Mouse (Mus musculus): ENCODE measurements at regions not wholly inside any gene's neighbourhood (a gene's known extent, or its start where the extent isn't known, plus 50 kb on each side); places are given as distances from the start of the nearest gene placed in this dataset.
A peak's percentile ranks its signal among the peaks of the same experiment; 100 is the strongest.

DNA sequence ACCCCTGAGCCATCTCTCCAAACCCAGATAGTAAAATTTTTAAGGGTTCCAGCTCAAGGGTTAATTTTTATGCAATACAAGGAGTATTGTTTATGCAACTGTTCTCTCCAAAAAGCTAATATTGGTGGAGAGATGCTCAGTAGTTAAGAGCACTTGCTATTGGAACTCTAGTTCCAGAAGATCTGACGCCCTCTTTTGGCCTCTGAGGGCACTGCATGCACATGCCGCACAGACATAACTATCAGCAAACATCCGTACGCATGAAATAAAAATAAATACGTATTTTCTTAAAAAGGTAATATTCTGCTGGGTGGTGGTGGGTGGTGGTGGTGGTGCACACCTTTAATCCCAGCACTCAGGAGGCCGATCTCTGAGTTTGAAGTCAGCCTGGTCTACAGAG lies 112.1 kb upstream of the Tmpo start:
- 93% methylated on average over 6 of the region's 6 CpGs for WGBS

DNA sequence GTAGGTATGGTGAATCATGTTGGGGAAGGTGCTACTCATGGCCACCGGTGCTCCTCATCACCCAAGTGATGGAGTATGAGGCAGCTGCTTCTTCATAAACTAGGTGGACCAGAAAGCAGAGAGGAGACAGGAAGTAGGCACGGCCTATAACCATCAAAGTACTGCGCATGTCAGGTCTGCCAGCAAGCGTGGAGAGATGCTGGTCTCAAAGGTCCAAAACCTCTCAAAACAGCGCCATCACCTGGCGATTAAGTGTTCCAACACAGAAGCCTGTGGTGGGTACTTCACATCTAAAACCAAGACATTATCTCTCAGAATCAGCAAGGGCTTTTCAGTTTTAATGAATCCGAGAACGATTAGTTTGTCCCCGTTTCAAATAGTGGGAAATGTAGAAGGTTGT lies 103.1 kb upstream of the Tmpo start:
- no peaks in the 10 kb centered on the region for H3K9me3 ChIP-seq (ENCODE audit: control insufficient read depth, low read length)
- H3K36me3 ChIP-seq (replicated peaks; ENCODE audit: control insufficient read depth, insufficient read depth) = no peaks in the 10 kb centered on the region
- 92% methylated on average over 9 of the region's 9 CpGs for WGBS
- no peak overlapping the region for H3K9ac ChIP-seq
- H3K4me3 ChIP-seq (replicated peaks; ENCODE audit: low read length) = no peak overlapping the region
- no peak overlapping the region for H3K27ac ChIP-seq
- no peak overlapping the region for H3K4me2 ChIP-seq (replicated peaks)
- DNase-seq (ENCODE audit: low spot score) = no peak
- H3K27me3 ChIP-seq (ENCODE audit: control insufficient read depth, insufficient read depth, low read length) = no peaks in the 10 kb centered on the region
- no peaks in the 10 kb centered on the region for H3K4me1 ChIP-seq (replicated peaks; ENCODE audit: control insufficient read depth, insufficient read depth, low read length)
- ATAC-seq (ENCODE audit: low FRiP score) = no peak

More for the DNA sequence above, 112.1 kb upstream of the Tmpo start:
- ATAC-seq (ENCODE audit: low FRiP score) = no peak
- Histone ChIP-seq H3K27me3 (ENCODE audit: control insufficient read depth, insufficient read depth, low read length) (no peaks in the 10 kb centered on the region), H3K36me3 (replicated peaks; ENCODE audit: control insufficient read depth, insufficient read depth) (no peaks in the 10 kb centered on the region), H3K9ac (no peak overlapping the region), H3K9me3 (ENCODE audit: control insufficient read depth, low read length) (no peaks in the 10 kb centered on the region), H3K4me3 (replicated peaks; ENCODE audit: low read length) (no peak overlapping the region), H3K27ac (no peak overlapping the region), H3K4me2 (replicated peaks) (no peak overlapping the region), H3K4me1 (replicated peaks; ENCODE audit: control insufficient read depth, insufficient read depth, low read length) (no peaks in the 10 kb centered on the region)
- DNase-seq (ENCODE audit: low spot score) = no peak

DNA sequence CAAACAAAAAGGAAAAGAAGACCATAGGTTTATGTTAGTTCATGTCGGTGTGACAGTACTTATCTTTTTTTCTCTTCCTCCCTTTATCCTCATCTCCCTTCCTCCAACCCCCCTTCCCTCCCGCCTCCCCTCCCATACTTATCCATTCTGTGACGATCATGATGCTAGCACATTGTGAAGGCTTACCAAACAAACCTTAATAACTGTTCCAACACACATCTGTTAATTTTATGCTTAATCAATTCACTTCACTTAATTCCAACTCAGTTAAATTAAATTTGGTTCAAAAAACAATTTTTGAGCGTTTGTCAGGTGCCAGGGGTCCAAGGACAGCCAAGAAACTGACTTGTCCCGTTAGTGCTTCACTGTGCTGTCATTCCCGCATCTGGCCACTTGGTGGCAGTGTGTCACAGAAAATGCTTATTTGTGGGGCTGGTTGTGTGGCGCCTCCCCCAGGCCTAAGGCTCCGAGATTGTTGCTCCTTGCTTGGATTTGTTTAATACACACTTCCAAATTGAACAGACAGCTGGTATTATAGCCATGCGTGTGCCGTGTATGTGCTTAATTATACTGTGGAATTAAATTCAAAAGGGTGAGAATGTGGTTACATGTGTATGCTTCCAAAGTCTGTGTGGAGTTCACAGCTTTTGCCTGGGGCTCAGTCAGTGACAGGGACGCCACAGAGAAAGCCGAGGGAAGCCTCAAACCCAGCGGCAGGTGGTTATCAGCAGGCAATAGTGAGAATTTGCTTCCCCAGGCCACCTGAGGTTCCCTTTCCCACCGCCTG lies 90.0 kb upstream of the Tmpo start:
- peak; percentile 95 for DNase-seq (ENCODE audit: low spot score)
- H3K27me3 ChIP-seq (ENCODE audit: control insufficient read depth, insufficient read depth, low read length) = no peaks in the 10 kb centered on the region
- H3K4me1 ChIP-seq (replicated peaks; ENCODE audit: control insufficient read depth, insufficient read depth, low read length) = peaks cover 10% of the 10 kb centered on the region; the same call in 1 of the 2 replicates
- no peak overlapping the region for H3K4me3 ChIP-seq (replicated peaks; ENCODE audit: low read length)
- H3K27ac ChIP-seq = peak overlapping the region; percentile 67
- no peaks in the 10 kb centered on the region for H3K9me3 ChIP-seq (ENCODE audit: control insufficient read depth, low read length)
- peak overlapping the region; percentile 39; the same call in 1 of the 2 replicates for H3K9ac ChIP-seq
- ATAC-seq (ENCODE audit: low FRiP score) = peak; percentile 75
- H3K4me2 ChIP-seq (replicated peaks) = peak overlapping the region; percentile 29
- 9% methylated on average over 14 of the region's 14 CpGs for WGBS
- H3K36me3 ChIP-seq (replicated peaks; ENCODE audit: control insufficient read depth, insufficient read depth) = no peaks in the 10 kb centered on the region

DNA sequence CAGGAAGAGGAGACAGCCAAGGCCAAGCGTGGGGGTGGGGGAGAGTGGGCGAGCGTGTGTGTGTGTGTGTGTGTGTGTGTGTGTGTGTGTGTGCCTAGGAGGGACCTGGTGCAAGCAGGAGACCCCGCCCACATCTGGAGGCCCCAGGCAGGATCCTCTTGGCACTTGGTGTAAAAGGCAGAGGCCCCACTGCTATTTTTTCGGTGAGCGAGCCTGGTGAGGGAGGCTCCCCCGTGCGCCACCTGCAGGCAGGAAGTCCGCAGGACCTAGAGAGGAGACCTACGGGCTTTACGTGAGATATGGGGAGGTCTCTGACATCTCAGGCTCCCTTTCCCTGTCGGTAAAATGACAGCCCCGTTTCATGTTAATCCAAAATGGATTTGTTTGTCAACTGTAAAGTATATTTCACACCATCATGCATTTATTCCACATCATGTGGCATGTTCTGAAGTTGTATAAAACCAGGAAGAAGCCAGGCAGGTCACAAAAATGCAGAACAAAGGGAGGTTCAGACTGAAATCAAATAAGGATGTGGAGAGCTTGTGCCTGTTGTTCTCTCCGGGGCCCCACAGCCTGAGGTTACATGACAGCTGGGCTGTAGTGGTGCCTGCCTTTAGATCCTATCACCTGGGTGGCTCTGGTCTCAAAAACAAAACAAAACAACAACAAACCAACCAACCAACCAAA lies 89.3 kb upstream of the Tmpo start:
- H3K4me3 ChIP-seq (replicated peaks; ENCODE audit: low read length) = no peak overlapping the region
- H3K9ac ChIP-seq = no peak overlapping the region
- no peaks in the 10 kb centered on the region for H3K36me3 ChIP-seq (replicated peaks; ENCODE audit: control insufficient read depth, insufficient read depth)
- DNase-seq (ENCODE audit: low spot score) (peak; percentile 60), ATAC-seq (ENCODE audit: low FRiP score) (peak; percentile 58; the same call in 1 of the 2 replicates)
- H3K27ac ChIP-seq = peak overlapping the region; percentile 2; the same call in 1 of the 2 replicates
- H3K9me3 ChIP-seq (ENCODE audit: control insufficient read depth, low read length) = no peaks in the 10 kb centered on the region
- H3K4me2 ChIP-seq (replicated peaks) = peak overlapping the region; percentile 29
- H3K27me3 ChIP-seq (ENCODE audit: control insufficient read depth, insufficient read depth, low read length) = no peaks in the 10 kb centered on the region
- H3K4me1 ChIP-seq (replicated peaks; ENCODE audit: control insufficient read depth, insufficient read depth, low read length) = peaks cover 10% of the 10 kb centered on the region; the same call in 1 of the 2 replicates
- 18% methylated on average over 14 of the region's 14 CpGs for WGBS

DNA sequence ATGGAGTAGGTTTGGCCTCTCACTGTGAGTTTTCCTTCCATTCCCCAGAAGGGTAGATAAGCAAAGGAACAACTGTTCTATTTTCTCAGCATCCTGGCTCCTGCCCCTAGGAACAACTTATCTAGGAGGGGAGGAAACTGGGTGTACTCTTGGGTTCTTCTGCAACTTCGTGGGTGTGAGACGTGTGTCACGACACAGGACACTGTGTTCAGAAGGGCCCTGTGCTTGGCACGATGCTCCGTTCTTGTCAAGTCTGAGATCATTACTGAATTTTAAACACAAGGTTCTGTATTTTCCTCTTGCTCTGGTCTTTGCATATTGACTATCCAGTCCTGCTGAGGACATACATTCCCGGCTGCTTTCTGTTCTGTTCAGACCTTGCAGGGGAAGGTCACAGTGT lies 86.8 kb upstream of the Tmpo start:
- no peak for ATAC-seq (ENCODE audit: low FRiP score)
- H3K9ac ChIP-seq = no peak overlapping the region
- 96% methylated on average over 6 of the region's 6 CpGs for WGBS

DNA sequence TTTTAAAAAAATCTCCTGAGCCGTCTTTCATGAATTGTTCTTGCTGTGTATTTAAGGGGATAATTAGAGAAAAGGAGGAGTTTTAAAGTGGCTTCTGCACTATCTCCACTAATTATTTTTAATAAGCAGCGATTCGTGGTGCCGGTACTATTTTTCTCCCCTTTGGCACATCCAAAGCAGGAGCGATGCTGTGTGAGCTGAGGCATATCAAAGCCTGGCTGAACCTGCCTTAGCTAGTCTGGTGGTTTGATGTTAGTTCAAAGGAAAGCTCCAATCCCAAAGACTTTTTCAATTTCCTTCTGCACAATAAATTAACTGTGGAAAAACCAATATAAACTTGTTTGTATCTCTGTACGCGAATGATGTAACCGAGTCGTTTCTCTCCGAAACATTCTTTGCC lies 79.3 kb upstream of the Tmpo start:
- DNase-seq (ENCODE audit: low spot score) = no peak
- no peak overlapping the region for H3K27ac ChIP-seq
- H3K36me3 ChIP-seq (replicated peaks; ENCODE audit: control insufficient read depth, insufficient read depth) = no peaks in the 10 kb centered on the region
- no peak overlapping the region for H3K9ac ChIP-seq
- no peak for ATAC-seq (ENCODE audit: low FRiP score)
- H3K4me3 ChIP-seq (replicated peaks; ENCODE audit: low read length) = no peak overlapping the region
- 88% methylated on average over 10 of the region's 10 CpGs for WGBS
- H3K27me3 ChIP-seq (ENCODE audit: control insufficient read depth, insufficient read depth, low read length) = no peaks in the 10 kb centered on the region
- no peaks in the 10 kb centered on the region for H3K9me3 ChIP-seq (ENCODE audit: control insufficient read depth, low read length)
- H3K4me2 ChIP-seq (replicated peaks) = no peak overlapping the region
- H3K4me1 ChIP-seq (replicated peaks; ENCODE audit: control insufficient read depth, insufficient read depth, low read length) = no peaks in the 10 kb centered on the region

More for the DNA sequence above, 86.8 kb upstream of the Tmpo start:
- Histone ChIP-seq H3K27ac (no peak overlapping the region), H3K4me3 (replicated peaks; ENCODE audit: low read length) (no peak overlapping the region), H3K9me3 (ENCODE audit: control insufficient read depth, low read length) (no peaks in the 10 kb centered on the region), H3K4me2 (replicated peaks) (no peak overlapping the region), H3K27me3 (ENCODE audit: control insufficient read depth, insufficient read depth, low read length) (no peaks in the 10 kb centered on the region), H3K36me3 (replicated peaks; ENCODE audit: control insufficient read depth, insufficient read depth) (no peaks in the 10 kb centered on the region), H3K4me1 (replicated peaks; ENCODE audit: control insufficient read depth, insufficient read depth, low read length) (peaks cover 10% of the 10 kb centered on the region; the same call in 1 of the 2 replicates)
- DNase-seq (ENCODE audit: low spot score) = no peak

DNA sequence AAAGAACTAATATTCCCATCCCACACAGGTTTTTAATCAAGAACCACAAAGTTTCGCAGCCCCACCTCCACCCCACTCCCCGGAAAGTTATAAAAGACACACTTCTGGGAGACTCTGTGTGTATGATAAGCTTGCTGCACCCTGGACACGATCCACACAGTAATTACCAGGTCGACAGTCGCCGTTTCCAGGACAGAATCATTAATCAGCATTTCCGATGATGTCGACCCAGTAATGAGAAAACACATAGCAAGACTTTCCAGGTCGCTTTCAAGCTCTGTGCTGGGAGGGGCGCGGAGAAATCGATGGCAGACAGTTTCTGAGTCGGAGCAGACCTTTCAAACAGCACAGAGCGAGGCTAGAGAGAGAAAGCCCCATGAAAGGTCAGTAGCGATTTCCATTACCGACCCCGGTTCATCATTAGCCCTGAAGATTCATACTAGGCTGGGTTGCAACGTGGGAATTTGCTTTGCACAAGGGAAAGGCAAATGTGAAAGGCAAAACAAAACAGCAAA lies 68.6 kb upstream of the Tmpo start:
- no peak for ATAC-seq (ENCODE audit: low FRiP score)
- no peaks in the 10 kb centered on the region for H3K4me1 ChIP-seq (replicated peaks; ENCODE audit: control insufficient read depth, insufficient read depth, low read length)
- H3K27me3 ChIP-seq (ENCODE audit: control insufficient read depth, insufficient read depth, low read length) = no peaks in the 10 kb centered on the region
- H3K4me2 ChIP-seq (replicated peaks) = peak overlapping the region; percentile 30
- no peak overlapping the region for H3K9ac ChIP-seq
- H3K9me3 ChIP-seq (ENCODE audit: control insufficient read depth, low read length) = no peaks in the 10 kb centered on the region
- no peak for DNase-seq (ENCODE audit: low spot score)
- 44% methylated on average over 18 of the region's 18 CpGs for whole genome bisulfite sequencing
- no peaks in the 10 kb centered on the region for H3K36me3 ChIP-seq (replicated peaks; ENCODE audit: control insufficient read depth, insufficient read depth)
- no peak overlapping the region for H3K4me3 ChIP-seq (replicated peaks; ENCODE audit: low read length)
- H3K27ac ChIP-seq = no peak overlapping the region

DNA sequence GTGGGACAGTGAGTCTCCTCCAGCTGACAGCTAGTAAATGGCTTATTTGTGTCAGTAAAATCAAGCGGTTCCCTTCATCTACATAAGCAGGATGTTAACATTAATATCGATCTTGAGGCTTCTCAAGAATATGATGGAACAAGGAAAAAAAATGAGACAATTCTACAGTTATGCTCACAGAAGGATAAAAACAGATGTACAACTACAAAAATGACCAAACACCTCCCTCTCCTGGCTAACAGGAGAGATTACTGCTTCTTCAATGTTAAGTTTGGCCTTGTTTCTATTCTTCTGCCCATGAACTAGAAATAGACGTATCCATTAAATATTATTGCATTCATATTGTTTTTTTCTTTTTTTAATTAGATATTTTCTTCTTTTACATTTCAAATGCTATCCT lies 63.2 kb upstream of the Tmpo start:
- H3K4me1 ChIP-seq (replicated peaks; ENCODE audit: control insufficient read depth, insufficient read depth, low read length) = peaks cover 17% of the 10 kb centered on the region
- H3K4me2 ChIP-seq (replicated peaks) = no peak overlapping the region
- ATAC-seq (ENCODE audit: low FRiP score) (no peak), DNase-seq (ENCODE audit: low spot score) (peak; percentile 53)
- H3K36me3 ChIP-seq (replicated peaks; ENCODE audit: control insufficient read depth, insufficient read depth) = no peaks in the 10 kb centered on the region
- no peaks in the 10 kb centered on the region for H3K9me3 ChIP-seq (ENCODE audit: control insufficient read depth, low read length)
- no peak overlapping the region for H3K4me3 ChIP-seq (replicated peaks; ENCODE audit: low read length)
- no peak overlapping the region for H3K27ac ChIP-seq
- no peak overlapping the region for H3K9ac ChIP-seq
- 79% methylated on average over 3 of the region's 3 CpGs for WGBS
- H3K27me3 ChIP-seq (ENCODE audit: control insufficient read depth, insufficient read depth, low read length) = no peaks in the 10 kb centered on the region

DNA sequence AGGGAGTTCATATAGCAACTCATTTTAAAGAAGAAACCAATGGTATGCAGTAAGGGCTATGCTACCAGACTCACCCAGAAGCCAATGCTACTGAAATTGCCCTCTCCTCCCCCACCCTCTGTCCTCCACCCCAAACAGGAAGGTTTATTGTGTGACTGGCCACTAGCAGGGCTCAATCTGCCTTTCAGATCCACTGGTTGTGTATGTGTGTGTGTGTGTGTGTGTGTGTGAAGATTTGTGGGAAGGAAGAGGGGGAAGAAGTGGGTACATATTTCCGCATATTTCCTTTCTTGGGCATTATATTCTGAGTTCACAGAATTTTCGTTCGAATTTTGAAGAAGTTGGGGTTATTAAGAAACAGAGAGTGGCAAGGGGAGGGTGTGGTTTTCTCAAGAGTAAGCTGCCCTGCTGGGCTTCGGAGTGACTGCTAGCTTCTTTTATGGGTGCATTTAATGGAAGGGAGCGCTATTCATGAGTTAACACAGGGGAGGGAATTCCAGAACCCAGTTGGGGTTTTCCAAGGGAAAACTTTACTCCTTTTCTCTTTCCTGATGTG lies 61.5 kb upstream of the Tmpo start:
- no peak overlapping the region for H3K4me2 ChIP-seq (replicated peaks)
- no peak overlapping the region for H3K9ac ChIP-seq
- H3K27me3 ChIP-seq (ENCODE audit: control insufficient read depth, insufficient read depth, low read length) = no peaks in the 10 kb centered on the region
- no peaks in the 10 kb centered on the region for H3K9me3 ChIP-seq (ENCODE audit: control insufficient read depth, low read length)
- H3K4me3 ChIP-seq (replicated peaks; ENCODE audit: low read length) = no peak overlapping the region
- no peaks in the 10 kb centered on the region for H3K36me3 ChIP-seq (replicated peaks; ENCODE audit: control insufficient read depth, insufficient read depth)
- WGBS = 65% methylated on average over 5 of the region's 5 CpGs
- ATAC-seq (ENCODE audit: low FRiP score) = no peak
- peaks cover 17% of the 10 kb centered on the region for H3K4me1 ChIP-seq (replicated peaks; ENCODE audit: control insufficient read depth, insufficient read depth, low read length)
- DNase-seq (ENCODE audit: low spot score) = no peak
- 0 out of 2 replicates have a peak overlapping the region, but pooled peaks have one; percentile 27 for H3K27ac ChIP-seq
